Mouse (Mus musculus): ENCODE results near the gene Pdia4.
"Not testable (repeated sequence)": the region's sequence is repeated elsewhere in the genome, so short reads cannot be mapped to it uniquely, and the experiment has no call there.

The Pdia4 gene

GRCm38 (mm10) chr6:47813257-47813878 is at the start of gene Pdia4:
Pdia4 (minus strand) TSS chr6:47813430.
- DNase-seq (ENCODE audit: low read depth in 2 of 2, low spot score in 2 of 2) = peak; percentile 97

GRCm38 (mm10) chr6:47857729-47858128 is 44.5 kb upstream of the Pdia4 start:
- DNase-seq (ENCODE audit: low read depth in 2 of 2, low spot score in 2 of 2) = not testable (repeated sequence)

DNA sequence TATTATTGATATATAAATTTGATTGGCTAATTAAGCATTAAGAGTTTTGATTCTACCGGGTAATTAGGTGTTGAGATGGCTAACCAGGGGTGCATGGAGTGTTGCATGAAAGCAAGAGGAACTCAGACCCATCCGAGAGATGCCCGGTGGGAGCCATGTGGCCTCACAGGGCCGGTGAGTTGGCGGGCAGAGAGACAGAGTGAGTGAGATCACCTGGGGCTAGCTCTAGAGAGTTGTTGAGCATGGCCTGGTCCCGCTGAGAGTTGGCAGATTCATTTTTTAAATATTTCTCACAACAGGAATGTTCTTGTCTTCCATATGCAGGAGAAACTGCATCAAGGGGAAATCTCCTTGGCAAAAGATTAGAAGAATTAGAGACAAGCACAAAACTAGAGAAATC is 44.0 kb upstream of the Pdia4 start:
- DNase-seq (ENCODE audit: low read depth in 2 of 2, low spot score in 2 of 2) = no peak

DNA sequence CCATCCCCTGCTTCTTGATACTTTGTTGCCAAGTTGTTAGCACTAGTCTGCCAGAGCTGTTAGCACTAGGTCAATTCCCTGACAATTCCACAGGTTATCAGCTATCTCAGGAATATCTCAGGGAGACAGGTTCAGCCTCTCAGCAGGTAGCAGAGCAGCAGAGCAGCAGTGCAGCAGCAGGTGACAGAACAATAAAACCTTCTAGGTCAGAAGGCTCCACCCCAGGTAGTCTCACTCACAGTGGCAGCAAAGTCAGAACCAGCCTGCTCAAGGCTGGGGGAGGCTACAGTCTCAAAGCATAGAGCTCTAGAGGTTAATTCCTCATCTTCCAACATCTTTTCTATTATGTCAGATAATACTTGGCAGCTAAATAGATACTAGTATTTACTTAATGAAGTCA is 32.5 kb upstream of the Pdia4 start:
- DNase-seq (ENCODE audit: low read depth in 2 of 2, low spot score in 2 of 2) = no peak

- DNase-seq (ENCODE audit: low read depth in 2 of 2, low spot score in 2 of 2) = no peak
Measured at GRCm38 (mm10) chr6:47842337-47842736, 29.1 kb upstream of the Pdia4 start.

GRCm38 (mm10) chr6:47841831-47842230 is 28.6 kb upstream of the Pdia4 start:
- DNase-seq (ENCODE audit: low read depth in 2 of 2, low spot score in 2 of 2) = no peak

DNA sequence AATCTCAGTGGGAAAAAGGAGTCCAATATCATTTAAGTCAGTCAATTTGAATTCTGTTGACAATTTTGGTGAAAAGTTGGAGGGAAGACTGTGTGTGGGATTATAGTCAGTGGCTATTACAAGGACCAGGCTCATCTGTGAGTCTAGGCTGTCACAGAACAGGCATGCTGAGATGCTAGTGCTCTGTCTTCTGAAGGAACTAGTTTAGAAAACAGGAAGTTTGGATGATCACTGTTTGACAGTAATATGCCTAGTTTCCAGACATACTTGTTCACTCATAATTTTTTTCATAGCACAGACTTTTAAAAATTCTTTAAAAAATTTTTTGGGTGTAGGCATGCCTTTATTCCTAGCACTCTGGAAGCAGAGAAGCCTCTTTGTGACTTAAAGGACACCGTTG is 27.8 kb upstream of the Pdia4 start:
- no peak for DNase-seq (ENCODE audit: low read depth in 2 of 2, low spot score in 2 of 2)

- DNase-seq (ENCODE audit: low read depth in 2 of 2, low spot score in 2 of 2) = no peak
Measured at GRCm38 (mm10) chr6:47837630-47838029, 24.4 kb upstream of the Pdia4 start.

- peak; percentile 16 to 51 for DNase-seq (ENCODE audit: low read depth in 2 of 2, low spot score in 2 of 2)
Measured at GRCm38 (mm10) chr6:47835984-47836521, 22.8 kb upstream of the Pdia4 start.

- peak; percentile 97 for DNase-seq (ENCODE audit: low read depth in 2 of 2, low spot score in 2 of 2)
Measured at GRCm38 (mm10) chr6:47835482-47835983, 22.3 kb upstream of the Pdia4 start, which contains the start of gene Zfp398. Zfp398 (plus strand) TSS chr6:47835661.

- DNase-seq (ENCODE audit: low read depth in 2 of 2, low spot score in 2 of 2) = no peak
Measured at GRCm38 (mm10) chr6:47832220-47832619, 19.0 kb upstream of the Pdia4 start.

- peak; percentile 91 to 92 for DNase-seq (ENCODE audit: low read depth in 2 of 2, low spot score in 2 of 2)
Measured at GRCm38 (mm10) chr6:47830104-47831078, 17.2 kb upstream of the Pdia4 start, which contains the start of gene Zfp786. Zfp786 (minus strand) TSS chr6:47830867.

- DNase-seq (ENCODE audit: low read depth in 2 of 2, low spot score in 2 of 2) = no peak
Measured at GRCm38 (mm10) chr6:47828950-47829349, 15.7 kb upstream of the Pdia4 start.

DNA sequence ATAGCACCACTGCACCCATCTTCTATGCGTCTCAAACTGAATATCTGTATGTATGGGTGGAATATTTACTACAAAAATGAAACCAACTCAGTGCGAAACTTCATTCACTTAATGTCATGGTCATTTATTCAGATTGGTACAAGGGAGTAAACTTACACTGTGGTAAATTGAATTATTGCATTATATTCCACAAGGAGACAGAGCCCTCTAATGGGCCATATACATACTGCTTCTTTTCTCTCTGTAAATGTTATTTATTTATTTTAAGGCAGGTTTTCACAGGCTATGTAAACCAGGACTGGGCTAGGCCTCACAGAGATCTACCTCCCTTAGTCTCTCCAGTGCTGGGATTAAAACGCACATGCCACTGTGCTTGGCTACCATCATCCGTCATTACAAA is 14.2 kb upstream of the Pdia4 start:
- DNase-seq (ENCODE audit: low read depth in 2 of 2, low spot score in 2 of 2) = no peak

- DNase-seq (ENCODE audit: low read depth in 2 of 2, low spot score in 2 of 2) = no peak
Measured at GRCm38 (mm10) chr6:47824241-47824640, 11.0 kb upstream of the Pdia4 start.

GRCm38 (mm10) chr6:47821776-47822175 is 8.5 kb upstream of the Pdia4 start:
- DNase-seq (ENCODE audit: low read depth in 2 of 2, low spot score in 2 of 2) = no peak

DNA sequence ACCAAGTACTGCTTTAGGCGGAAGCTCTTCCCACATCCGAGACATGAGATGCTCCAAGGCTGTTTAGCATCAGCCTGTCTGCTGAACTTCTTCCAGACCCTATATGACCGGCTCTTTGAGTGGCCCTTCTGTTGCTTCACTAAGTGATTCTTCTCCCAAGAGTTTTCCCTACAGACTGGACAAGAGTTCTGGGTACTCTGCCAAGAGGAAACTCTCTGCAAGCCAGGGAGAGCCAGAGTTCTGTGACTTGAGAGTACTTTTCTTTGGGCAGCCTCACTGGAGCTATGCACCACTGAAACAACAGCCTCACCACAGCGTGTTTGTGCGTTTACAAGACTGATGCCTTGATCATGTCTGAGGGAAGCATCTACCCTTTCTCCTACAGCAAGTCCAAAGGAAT is 8.0 kb upstream of the Pdia4 start:
- no peak for DNase-seq (ENCODE audit: low read depth in 2 of 2, low spot score in 2 of 2)

DNA sequence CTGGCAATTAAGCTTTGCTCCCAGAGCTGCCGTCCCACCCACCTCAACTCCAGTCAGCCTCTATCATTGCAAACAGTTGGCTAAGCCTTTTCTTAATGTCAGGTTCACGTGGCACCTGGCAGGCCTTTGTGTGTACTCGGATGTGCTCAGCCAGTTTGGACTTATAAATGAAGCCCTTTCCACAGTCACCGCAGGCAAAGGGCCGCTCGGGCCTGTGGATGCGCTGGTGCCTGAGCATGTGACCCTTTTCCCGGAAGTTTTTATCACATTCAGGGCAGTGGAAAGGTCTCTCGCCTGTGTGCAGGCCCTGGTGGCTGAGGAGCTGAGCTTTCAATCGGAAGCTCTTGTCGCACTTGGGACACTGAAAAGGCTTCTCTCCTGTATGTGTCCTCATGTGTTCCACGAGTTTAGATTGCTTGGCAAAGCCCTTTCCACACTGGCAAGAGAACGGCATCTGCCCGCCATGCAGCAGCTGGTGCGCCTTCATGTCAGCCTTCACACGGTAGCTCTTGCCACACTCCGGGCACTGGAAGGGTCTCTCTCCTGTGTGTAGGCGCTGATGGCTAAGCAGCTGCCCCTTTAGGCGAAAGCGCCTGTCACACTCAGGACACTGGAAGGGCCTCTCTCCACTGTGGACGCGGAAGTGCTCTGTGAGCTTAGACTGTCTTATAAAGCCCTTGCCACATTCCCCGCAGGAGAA is 6.5 kb upstream of the Pdia4 start:
- DNase-seq (ENCODE audit: low read depth in 2 of 2, low spot score in 2 of 2) = no peak

DNA sequence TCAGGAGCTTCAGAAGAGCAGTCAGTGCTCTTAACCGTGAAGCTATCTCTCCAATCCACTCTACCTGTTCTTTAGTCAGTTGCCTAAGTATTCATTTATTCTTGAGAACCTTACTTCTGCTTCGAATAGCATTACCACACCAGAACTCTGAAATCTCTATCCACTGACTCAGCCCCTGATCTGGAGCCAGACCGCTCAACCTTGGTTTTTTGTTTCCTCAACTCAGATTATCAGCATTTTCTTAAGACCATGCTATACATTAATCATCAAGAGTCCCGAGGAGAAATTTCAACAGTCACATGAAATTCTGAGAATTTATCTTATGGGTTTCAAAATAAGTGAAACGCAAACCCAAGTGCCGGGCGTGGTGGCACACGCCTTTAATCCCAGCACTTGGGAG is 5.5 kb upstream of the Pdia4 start:
- no peak for DNase-seq (ENCODE audit: low read depth in 2 of 2, low spot score in 2 of 2)

GRCm38 (mm10) chr6:47816151-47816550 is 2.9 kb upstream of the Pdia4 start:
- no peak for DNase-seq (ENCODE audit: low read depth in 2 of 2, low spot score in 2 of 2)

- DNase-seq (ENCODE audit: low read depth in 2 of 2, low spot score in 2 of 2) = no peak
Measured at GRCm38 (mm10) chr6:47812271-47812915, 837 bp downstream of the Pdia4 start.

Data from CD8-positive naive resting alpha-beta T cell, adult 2 months (primary cell).